Mouse (Mus musculus) embryo, embryonic 11.5 days (tissue): ENCODE results near the gene Pabpc4.
"Not testable (repeated sequence)": the region's sequence is repeated elsewhere in the genome, so short reads cannot be mapped to it uniquely, and the experiment has no call there.

Source experiments
- DNase-seq: peaks from one replicate; pipeline ENCODE4 v3.0.0-alpha.2; 2012; ENCODE audit warnings: low read depth, low spot score

Pabpc4 gene

DNA sequence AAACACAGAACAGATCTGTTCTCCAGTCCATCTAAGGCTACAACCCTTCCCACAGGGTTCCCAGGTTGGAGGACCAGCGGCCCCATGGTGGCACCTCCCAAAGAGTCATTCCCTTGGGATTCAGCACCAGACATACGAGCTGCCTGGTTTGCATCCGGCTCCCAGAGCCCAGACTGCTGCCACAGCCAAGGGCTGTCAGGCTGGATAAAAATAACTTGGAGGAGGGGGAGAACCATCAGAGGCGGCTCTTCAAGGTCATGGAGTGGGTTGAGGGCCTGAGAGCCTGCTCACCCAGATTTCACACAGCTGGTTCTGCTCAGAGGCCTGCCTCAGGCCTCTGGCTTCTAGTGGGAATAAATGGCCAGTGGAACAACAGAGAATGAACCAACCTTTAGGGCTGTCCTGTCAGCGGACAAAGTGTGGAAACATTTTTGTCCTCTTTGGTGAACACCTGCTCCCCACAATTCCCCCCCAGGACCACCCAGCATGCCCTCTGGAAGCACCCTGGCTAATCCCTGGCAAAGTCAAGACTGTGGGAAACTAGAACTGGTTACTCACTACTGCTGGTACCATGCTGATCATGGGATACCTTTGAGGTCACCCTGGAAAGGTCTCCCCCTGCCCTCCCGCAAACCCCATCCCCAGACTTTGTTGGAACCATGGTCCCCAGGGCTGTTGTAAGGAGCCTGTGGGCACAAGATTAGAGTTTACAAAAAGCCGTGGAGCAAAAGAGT lies 14.8 kb upstream of the Pabpc4 start:
- no peak for DNase-seq

DNA sequence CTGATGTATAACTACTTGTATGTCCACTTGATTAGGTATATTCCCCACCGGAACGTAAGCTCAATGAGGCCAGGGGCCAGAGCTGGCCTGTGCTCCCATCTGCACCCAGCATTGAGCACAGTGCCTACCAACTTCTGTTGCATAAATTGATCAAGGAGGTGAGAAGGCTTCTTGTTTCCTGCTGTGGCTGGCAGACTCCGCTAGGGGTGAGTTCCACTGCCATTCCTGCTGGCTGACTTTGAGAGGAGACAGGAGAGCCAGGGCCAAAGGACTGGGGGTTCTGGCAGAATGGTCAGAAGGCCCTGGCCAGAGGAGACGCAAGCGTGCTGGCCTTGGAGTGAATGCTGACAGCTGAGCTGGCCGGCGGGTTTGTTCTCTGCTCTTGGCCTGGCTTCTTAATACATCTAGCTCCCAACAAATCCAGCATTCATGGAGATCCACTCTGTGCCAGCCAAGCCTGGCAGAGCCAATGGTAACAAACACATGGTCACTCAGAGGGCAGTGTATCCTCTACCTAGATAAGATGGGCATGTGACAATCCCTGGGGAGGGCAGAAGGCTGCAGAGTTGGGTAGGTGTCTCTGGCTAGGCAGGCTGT lies 13.1 kb upstream of the Pabpc4 start:
- DNase-seq = no peak

DNA sequence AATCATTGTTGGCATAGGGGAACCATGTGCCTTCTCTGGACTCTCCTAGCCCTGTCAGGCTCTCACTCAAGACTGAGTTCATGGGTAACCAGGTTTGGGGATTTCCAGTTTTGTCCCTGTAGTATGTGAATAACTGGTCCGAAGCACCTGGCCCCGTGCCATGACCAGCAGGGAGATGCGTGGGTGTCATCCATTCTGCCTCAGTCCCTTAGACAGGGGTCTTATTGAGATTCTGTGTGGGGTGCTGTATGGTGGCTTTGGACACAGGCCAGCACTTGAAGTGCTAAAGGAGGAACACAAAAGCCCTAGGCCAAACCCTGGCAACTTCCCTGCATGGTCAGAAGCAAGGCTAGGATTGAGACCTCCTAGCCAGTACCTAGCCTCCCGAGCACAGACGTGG lies 9.9 kb upstream of the Pabpc4 start:
- DNase-seq = no peak

GRCm38 (mm10) chr4:123254617-123255016 lies 7.5 kb upstream of the Pabpc4 start:
- DNase-seq = peak; percentile 60

- no peak for DNase-seq
These were observed 1.9 kb upstream of the Pabpc4 start for GRCm38 (mm10) chr4:123260071-123260746.

GRCm38 (mm10) chr4:123271063-123271462 lies 8.9 kb downstream of the Pabpc4 start:
- no peak for DNase-seq

DNA sequence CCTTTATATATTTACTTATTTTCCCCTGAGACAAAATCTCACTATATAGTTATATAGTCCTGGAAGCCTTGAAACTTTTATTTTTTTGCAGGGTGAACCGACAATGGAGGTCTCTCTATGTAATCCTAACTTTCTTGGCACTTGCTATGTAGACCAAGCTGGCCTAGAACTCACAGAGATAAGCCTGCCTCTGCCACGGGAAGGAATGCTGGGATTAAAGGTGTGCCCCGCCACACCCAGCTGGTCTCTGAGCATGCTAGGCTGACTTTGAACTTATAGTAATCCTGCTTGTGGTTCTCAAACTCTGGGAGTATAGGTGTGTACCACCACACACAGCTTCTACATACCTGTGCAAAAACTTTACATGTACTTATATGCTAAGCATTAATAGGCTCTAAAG lies 18.0 kb downstream of the Pabpc4 start:
- DNase-seq = no peak

GRCm38 (mm10) chr4:123282500-123282899 lies 20.3 kb downstream of the Pabpc4 start:
- DNase-seq = peak; percentile 86

DNA sequence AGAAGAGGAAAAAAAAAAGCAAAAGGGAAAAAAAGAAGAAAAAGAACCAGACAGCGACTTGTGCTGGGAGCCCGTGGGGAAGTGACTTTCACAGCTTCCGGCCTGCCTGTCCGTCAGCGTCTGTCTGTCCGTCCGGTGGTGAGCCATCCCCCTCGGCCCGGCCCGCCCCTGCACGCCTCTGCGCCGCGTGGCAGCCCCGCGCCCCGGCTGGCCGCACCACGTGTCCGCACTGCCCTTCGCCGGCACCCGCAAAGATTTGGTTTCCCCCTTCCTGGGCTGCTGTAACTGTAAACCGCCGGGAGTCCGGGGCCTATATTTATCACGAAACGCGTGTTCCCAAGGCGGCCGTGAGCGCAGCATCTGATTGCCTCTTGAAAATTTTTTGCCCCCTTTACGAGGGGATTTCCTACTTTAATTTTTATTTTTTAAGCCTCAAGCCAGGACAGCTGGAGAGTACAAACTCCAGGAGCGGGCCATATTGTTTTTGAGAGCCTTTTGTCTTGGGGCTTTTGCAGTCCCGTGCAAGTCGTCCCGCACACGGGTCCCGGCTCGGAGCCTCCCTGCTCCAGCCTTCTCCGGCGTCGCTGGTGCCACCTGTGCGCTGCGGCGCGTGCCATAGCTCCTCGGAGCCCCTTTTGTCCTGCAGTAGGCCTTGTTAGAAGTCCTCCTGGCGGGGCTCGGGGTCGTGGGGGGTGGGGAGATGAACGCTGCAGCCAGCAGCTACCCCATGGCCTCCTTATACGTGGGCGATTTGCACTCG lies 20.9 kb downstream of the Pabpc4 start:
- not testable (repeated sequence) for DNase-seq

DNA sequence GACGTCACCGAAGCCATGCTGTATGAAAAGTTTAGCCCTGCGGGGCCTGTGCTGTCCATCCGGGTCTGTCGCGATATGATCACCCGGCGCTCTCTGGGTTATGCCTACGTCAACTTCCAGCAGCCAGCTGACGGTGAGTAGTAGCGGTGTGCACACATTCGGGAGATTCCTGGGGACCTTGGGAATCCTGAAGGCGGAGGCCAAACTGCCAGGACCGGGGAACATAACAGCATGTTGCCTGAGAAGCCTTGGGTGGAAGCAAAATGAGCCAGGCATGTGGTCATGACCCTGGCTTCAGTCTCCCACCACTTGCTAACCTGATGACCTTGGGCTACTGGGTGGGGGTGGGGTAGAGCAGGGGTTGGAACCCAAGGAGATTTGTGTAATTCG lies 21.5 kb downstream of the Pabpc4 start:
- not testable (repeated sequence) for DNase-seq

DNA sequence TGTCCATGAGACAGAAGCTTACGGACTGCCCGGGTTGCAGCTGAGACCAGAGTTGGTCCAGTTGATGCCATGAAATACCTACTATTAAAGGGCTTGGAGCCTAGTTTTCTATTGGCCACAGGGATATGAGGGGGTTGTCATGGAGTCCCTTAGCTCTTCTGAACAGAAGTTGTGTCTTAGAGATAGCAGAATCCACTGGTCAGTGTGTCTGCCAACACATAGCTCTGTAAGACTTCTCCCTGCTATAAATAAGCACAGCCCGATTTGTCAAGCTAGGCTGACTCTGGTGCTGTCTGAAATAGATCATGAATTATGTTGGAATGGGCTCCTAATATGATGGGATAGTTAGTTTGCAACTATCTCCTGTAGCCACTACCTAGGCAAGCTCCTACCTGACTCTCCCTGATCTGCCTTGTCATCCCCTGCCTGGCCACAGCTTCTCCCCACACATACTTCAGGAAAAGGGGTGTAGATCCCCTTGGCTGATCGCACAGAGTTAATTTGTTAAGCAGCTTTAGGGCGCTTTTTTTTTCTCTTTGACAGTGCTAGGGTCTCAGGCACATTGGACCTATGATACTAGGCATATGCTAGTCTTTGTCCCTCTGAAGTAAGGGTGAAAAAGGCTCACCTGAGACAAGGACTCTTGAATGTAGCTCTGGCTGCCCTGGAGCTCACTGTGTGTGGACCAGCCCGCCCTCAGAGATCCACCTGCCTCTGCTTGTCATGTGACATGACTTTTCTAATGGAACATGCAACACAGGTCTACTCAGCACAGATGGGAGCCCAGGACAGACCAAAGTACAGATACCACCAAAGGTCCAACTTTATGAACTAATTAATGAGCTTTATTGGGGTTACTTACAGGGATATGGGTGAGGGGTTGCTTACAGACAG lies 22.8 kb downstream of the Pabpc4 start:
- DNase-seq = no peak

DNA sequence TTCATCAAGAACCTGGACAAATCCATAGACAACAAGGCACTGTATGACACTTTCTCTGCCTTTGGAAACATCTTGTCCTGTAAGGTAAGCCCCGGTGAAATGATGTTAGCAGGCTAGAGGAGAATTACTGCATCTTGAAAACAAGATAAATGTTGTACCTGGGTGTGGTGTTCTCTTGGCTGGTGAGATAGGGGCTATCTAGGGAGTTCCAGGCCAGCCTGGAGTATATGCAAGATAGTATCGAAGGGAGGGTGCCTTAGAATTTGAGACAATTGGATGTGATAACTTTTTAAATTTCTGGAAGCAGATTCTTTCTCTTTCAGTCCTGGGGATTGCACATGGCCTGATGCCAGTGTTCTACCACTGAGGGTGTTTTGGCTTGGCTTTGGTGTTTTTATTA lies 24.6 kb downstream of the Pabpc4 start:
- DNase-seq = no peak

DNA sequence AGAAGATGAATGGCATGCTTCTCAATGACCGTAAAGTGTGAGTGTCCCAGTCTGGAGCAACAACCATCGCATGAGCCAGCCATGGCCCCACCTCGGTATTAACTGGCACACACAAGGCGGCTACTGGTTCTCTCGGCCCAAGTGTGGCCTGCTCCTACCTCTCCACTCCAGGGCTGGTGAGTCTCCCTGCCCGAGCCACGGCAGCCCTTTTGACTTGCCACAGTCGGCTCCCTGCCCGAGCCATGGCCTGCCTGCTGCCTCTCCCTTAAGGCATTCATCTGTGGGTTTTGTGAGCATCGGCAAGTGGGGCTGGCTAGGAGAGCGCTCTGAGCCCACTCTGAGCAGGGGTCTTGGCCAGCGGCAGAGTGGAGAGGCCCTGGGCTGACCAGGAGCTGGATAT lies 26.9 kb downstream of the Pabpc4 start:
- DNase-seq = no peak

DNA sequence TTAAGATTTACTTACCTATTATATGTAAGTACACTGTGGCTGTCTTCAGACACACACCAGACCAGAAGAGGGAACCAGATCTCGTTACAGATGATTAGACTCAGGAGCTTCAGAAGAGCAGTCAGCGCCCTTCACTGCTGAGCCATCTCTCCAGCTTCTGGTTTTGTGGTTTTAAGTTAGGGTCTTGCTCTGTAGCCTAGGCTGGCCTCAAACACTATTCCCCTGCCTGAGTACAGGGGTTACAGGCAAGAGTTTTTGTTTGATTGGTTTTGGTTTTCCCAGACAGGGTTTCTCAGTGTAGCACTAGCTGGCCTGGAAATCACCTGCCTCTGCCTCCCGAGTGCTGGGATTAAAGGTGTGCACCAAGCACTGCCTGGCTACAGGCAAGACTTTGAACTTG lies 30.2 kb downstream of the Pabpc4 start:
- DNase-seq = no peak

DNA sequence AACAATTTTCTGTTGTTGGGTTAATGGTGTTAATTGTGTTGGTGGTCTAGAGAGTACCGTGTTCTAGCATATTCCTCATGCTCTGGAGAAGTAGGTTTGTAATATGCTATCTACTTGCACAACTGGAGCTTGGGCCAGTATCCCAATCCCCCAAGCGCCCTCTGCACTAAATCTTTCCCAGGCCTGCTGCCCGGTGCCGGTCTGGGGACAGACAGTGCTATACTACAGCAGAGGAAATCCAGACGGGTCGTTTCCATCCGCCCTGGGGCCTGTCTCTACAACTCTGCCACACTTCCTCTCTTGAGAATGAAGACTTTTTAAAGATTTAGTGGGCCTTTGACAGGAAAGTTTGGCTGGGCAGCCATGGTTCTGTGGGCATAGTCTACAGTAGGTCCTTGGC lies 30.8 kb downstream of the Pabpc4 start:
- no peak for DNase-seq

DNA sequence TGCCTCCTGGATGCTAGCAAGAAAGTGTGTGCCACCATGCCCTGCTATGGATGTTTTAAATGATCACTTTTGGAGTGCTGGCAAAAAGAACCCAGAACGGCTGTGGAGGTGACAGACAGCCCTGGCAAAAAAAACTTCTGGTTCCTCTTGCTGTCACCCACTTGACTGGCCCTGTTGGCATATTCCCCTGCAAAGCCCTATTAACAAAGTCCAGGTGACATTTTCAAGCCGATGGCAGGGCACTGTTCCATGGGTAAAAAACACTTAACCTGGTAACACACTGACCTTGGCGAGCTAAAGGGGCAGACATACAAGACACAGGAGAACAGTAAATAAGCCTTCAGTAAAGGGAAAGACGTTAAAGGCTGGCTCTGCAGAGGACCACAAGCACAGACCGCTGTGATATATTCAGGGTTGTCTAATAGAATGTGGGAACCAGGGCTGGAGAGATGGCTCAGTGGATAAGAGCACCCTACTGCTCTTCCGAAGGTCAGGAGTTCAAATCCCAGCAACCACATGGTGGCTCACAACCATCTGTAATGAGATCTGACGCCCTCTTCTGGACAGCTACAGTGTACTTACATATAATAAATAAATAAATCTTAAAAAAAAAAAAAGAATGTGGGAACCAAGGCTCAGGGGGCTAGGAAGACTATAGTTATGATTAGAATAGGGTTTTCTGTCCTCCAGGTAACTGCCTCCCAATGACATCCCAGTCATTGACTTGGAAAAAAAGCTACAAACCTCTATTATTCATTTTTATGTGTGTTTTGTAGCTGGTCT lies 31.7 kb downstream of the Pabpc4 start:
- no peak for DNase-seq

- not testable (repeated sequence) for DNase-seq
These were observed 32.9 kb downstream of the Pabpc4 start for GRCm38 (mm10) chr4:123295026-123295425.

DNA sequence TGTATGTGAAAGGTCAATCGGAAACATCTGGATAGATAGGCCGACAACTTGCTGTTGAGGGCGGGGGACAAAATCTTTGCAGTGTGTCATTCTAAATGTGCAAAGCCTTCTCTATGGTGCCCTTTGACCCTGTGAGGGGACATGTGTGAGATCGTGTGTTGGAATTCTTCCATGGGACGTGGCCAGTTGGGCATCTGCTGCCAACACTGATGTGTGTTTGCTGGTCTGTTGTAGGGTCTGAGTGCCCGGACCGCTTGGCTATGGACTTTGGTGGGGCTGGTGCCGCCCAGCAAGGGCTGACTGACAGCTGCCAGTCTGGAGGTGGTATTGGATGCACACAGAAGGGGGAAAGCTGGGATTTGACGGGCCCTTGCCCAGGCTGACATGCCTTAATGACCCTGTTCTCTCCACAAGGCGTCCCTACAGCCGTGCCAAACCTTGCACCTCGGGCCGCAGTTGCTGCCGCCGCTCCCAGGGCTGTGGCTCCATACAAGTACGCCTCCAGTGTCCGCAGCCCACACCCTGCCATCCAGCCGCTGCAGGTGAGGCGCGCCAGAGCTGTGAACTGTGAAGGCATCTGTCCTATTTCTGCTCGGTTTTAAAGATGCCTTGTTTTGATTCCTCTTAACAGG lies 33.5 kb downstream of the Pabpc4 start:
- DNase-seq = no peak

DNA sequence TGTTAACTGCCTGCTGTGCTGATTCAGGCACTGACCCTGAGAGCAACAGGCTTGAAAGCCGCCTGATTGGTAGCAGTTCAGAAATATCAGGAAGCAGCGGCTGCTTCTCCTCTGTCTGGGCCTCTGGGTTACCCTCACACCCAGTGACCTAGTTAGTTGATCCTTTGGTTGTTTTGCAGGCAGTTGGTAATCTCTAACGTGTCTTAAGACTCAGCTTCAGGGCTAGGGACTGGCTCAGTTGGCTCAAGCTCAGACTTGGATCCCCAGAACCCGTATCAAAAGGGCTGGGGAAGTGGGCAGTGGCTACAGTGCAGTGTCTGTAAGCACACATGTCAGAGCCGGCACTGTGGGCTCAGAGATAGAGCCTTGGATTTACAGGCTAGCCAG lies 34.0 kb downstream of the Pabpc4 start:
- DNase-seq = no peak
